Mouse (Mus musculus) right cerebral cortex, adult 2 months (tissue): ENCODE data around the gene 1810065E05Rik.

ENCODE experiments used
- DNase-seq, 2 experiments: peaks; one replicate each; pipeline ENCODE4 v3.0.0; 2021 to 2022; ENCODE audit warnings: low spot score in 2 of 2

Gene 1810065E05Rik

DNA sequence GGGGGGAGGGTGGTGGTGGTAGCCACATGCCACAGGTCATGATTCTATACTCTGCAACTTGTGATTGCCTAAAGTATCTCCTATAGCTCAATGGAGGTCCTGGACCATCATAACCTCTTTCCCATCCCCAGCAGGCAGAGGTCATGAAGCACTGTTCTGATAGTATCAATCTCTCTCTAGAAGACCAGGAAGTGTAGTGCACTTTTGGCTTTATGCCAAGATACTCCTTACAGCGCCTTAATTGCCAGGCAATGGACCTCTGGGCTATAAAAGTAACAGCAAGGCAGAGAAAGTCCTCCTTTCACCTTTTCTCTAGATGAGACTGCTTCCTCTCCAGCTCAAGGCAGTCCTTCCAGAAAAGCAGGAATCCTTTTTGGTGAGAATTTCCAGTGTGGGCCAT, at the start of gene 1810065E05Rik:
Gene 1810065E05Rik (plus strand): TSS at position 297 of the 400 bp plus-strand sequence.
- DNase-seq, result no peak

GRCm38 (mm10) chr11:58377273-58377672, 43.6 kb upstream of the 1810065E05Rik start:
- no peak for DNase-seq

DNA sequence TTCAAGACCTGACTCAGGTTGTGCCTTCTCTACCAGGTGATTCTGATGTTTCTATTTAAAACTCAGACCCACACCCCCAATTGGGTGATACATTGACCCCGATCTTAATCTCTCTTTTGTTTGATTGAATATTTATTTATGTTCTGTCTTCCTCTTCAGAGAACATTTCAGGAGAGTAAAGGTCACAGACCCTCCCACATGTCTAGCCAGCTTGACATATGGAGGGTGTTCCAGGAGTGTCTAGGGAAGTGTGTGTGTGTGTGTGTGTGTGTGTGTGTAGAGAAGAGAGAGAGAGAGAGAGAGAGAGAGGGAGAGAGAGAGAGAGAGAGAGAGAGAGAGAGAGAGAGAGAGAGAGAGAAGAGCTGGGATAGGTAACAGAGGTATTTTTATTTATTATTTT, 43.2 kb upstream of the 1810065E05Rik start:
- DNase-seq, result no peak

DNA sequence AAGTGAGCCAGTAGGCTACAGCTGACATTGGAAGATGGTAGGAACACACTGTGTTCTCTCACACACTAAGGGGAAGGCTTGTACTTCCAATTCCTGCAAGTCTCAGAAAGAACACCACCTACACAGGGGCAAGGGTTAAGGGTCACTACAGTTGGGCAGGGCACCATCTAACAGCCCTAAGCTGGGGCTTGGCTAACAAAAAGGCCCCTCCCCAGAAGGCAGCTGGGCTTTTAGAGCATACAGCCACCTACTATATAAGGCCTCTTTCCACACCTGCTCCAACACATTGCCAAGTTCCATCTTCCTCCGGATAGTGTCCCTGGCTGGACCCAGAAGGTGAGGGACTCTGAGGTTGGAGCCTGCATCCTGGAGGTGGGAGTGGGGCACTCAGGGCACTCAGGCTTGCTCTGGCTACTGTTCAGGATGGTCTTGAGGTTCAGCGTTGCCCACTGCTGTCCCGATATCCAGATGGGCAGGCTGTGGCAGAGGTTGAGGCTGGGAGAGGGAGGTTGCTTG, 42.1 kb upstream of the 1810065E05Rik start, which contains the start of gene Lypd8:
Gene Lypd8 (plus strand): TSS at position 281 of the 516 bp plus-strand sequence.
- DNase-seq, result no peak

DNA sequence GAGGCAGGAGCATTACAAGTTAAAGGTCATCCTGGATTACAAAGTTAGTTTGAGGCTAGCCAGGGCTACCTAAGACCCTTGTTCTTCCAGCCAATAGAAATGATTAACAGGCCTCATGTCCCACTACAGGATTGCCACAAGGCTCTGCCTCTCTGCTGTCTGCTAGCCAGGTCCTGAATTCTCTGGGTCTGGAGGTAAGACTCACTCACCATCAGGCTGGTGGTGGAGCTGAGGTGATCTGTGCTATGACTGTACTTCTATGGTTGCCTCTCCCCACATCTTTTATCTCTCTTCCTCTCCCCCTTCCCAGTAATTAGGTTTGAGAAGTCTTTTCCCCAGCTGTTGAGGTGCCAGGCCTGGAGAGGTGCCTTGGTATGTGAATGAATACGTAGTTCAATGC, 41.4 kb upstream of the 1810065E05Rik start:
- no peak for DNase-seq

GRCm38 (mm10) chr11:58382471-58382870, 38.4 kb upstream of the 1810065E05Rik start:
- no peak for DNase-seq

DNA sequence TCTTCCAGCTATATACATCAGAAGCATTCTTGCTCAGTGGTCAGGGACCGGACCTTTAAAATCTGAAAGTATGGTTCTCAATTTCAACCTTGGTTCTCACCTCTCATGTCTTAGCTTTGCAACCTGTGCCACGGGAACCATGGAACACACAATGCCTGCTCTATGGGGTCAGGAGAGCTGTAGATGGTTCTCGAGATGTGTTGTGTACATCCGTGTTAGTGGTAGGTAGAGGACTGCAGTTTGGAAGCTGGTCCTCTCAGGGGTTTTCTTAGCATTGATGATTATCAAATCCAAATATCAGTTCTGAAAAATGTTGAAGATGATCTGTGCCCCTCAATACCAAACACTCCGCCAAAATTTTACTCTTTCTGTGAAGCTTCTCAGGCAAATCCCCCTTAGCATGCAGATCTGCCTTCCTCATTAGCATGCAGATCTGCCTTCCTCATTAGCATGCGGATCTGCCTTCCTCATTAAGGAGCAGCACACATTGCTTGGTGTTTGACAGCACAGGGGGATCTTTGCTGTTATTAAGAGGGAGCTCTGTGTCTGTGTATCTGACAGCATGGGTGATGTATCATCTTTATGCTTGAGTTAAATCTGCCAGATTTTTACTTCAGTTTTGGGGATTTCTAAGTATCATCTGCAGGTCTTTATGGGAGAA, 20.8 kb upstream of the 1810065E05Rik start:
- no peak for DNase-seq

- no peak for DNase-seq
Measured at GRCm38 (mm10) chr11:58400655-58401054, 20.3 kb upstream of the 1810065E05Rik start.

DNA sequence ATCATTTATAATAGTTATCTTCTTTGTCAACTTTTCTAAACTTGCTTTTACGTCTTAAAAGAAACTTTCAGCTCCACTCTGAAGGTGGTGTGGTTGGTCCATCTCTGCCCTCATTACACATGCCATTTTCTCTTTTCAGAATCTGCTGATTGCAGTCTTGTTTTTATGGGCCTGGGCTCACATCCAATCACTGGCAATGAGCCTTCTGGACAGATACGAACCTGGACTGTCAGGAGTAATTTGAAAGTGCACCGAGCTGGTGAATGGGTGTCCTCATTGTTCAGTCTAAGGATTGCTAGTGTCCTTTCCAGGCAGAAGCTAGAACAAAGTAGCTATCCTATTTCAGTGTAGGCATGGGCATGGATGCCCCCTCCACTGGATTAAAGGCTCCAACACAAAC, 12.8 kb upstream of the 1810065E05Rik start:
- DNase-seq, result no peak

DNA sequence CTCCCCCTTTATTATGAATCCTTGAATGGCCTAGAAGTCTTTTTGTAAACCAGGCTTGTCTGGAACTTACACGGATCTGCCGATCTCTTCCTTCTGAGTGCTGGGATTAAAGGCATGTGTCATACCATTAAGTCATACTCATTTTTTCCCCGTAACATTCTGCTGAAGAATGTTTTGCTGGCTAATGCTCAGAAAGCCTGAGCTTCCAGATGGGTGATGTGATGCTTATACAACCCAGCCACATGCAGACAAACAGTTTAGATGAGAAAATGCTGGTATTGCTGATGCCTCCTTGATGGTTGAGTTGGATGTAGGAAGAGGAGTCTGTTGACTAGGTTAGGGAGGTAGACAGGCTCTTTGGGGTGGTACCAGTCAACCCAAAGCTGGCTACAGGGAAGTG, 2.6 kb upstream of the 1810065E05Rik start:
- DNase-seq, result no peak

GRCm38 (mm10) chr11:58432259-58432658, 11.3 kb downstream of the 1810065E05Rik start, which contains the start of gene Gm12253:
Gene Gm12253 (plus strand): TSS chr11:58432559.
- DNase-seq, result no peak

DNA sequence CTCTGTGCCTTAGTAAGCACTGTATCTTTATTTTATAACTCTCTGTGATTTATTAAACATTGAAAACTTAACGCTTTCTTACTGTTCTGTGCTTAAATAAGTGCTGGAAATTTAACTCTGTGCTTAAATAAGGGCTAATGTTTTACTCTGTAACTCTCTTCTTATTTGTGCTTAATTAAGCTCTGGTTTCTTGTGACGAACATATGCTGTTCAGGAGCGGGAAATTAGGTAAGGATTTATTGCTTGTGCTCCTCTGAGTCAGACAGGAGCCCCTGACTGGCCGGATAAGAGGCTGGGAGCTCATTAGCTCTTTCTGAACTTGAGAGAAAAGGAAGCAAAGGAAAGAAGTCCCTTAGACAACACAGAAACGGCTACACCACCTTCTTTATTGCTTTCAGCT, 17.0 kb downstream of the 1810065E05Rik start:
- DNase-seq, result no peak

GRCm38 (mm10) chr11:58452759-58453158, 31.8 kb downstream of the 1810065E05Rik start, which contains the start of gene Lypd9:
Gene Lypd9 (minus strand): TSS chr11:58452923.
- no peak for DNase-seq

DNA sequence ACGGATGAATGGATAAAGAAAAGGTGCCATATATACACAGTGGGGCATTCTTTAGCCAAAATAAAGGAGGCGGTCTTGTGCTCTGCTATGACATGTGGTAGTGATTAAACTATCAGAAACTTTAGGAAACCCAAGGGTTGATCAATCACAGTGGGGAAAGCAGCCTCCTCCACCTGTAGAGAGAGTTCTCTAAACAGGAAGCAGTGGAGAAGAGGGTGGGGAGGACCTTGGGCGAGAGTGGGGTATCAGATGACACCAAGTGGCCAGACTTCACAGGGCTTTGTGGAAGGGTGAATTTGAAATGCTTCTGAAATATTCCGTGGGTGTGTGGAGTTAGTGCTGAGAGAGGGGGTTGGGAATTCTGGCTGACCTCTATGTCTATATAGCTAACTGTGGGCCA, 32.7 kb downstream of the 1810065E05Rik start:
- no peak for DNase-seq

DNA sequence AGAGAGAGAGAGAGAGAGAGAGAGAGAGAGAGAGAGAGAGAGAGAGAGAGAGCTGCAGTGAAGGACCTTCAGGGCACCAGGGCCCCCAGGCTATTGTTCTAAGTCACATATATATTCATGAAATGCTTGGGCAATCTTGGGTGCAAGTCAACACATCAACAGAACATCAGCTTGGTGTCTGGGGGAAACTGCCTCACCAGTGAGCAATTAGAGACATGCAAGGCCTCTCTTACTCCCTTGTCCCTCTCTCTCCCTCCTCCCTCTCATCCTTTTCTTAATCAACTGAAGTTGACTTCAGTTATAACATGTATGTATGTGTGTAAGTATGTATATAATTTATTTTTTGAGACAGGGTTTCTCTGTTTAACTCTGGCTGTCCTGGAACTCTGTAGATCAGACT, 41.3 kb downstream of the 1810065E05Rik start, which contains the start of gene Olfr30:
Gene Olfr30 (minus strand): TSS at position 101 of the 400 bp plus-strand sequence.
- no peak for DNase-seq
